Mouse (Mus musculus): Measurements from ENCODE around the gene Fgf12.

Gene Fgf12

DNA sequence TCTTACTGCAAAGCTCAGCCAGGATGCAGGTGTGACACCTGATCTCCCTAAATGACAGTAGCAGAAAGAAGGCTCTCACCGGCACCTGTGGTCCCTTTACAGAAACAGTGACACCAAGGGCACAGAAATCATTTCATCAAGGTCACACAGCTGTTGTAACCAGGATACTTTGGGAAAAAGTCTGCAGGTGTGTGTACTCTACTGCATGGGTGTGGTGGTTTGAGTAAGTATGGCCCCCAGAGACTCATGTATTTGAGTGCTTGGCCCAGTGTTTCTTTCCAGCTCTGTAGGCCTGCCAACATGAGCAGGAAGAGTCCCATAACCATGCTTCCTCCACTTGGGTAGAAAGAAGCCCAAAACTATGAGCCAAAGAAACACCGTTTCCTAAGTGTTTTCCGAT, 138.5 kb downstream of the Fgf12 start:
- DNase-seq (ENCODE audit: low spot score in 2 of 2) = no peak

DNA sequence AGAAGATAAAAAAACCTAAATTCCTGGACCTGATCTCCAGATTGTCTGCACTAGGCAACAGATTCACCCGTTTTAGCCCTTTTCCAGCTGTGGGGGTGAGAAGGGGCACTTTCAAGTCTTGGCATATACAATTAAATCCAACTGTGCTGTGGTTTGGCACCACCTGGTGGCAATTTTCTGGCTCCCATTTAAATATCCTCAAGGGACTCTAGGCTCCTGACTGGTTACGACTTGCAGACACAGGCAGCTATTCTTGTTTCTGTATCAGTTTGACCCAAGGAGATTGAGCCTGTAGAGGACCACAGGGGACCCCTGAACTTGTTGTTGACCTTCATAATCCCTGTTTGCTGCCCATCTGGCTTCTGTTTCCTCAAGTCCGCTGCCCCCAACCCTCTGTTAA, 141.9 kb downstream of the Fgf12 start:
- DNase-seq (ENCODE audit: low spot score in 2 of 2) = peak in 1 of 2 experiments; percentile 76

DNA sequence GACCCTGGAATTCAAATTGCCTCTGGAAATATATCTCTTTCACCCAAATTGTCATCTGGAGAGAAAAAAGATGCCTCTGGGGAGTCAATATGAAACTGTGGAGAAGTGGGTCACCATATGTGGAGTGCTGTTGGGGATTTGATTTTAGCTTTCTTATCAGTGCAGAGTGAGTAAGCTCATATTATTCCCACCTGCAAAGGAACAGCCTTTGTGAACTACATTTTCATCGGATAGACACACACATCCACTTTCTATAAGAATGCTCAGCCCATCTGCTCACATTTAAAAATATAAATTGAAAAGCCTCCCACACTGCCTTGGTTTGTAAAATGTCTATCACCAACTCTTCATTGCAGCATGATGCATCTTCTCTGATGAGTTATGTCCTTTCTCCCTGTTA, 149.7 kb downstream of the Fgf12 start:
- peak; percentile 42 to 50 for DNase-seq (ENCODE audit: low spot score in 2 of 2)

DNA sequence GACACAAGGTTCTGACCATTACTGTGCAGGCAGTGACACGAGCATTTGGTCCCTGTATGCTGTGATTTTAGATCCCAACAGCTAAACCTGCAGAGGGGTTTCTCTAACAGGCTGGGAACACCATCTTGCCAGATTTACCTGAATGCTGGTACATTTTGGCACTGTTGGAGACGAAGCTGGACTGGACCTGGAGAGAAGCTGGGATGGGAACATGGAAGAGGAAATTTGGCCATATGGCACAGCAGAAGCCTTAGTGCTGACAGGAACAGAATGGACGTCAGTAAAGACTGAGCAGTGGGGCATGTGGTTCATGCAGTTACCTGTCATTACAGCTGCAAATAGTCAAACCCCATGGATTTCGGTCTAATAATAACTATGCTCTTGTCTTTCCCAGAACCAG, 151.1 kb downstream of the Fgf12 start:
- DNase-seq (ENCODE audit: low spot score in 2 of 2) = no peak

DNA sequence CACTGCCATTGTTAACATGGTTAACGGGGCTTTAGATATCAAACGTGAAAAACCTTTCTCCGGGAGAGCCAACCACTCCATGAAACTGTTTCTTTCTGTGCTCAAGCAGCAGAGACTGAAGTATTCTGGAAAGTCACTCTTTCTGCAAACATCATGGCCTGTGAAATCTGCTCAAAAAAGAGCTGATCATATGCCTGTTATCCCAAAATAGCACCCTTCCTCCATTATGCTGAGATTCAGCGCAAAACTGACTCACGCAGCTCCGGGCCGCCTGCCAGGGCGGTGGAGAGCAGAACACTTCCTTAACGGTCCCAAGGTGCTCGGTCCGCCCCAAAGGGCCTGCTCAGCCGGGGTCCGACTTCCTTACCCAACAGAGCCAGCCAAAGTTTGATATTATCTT, 156.8 kb downstream of the Fgf12 start:
- DNase-seq (ENCODE audit: low spot score in 2 of 2) = peak; percentile 68 to 89

DNA sequence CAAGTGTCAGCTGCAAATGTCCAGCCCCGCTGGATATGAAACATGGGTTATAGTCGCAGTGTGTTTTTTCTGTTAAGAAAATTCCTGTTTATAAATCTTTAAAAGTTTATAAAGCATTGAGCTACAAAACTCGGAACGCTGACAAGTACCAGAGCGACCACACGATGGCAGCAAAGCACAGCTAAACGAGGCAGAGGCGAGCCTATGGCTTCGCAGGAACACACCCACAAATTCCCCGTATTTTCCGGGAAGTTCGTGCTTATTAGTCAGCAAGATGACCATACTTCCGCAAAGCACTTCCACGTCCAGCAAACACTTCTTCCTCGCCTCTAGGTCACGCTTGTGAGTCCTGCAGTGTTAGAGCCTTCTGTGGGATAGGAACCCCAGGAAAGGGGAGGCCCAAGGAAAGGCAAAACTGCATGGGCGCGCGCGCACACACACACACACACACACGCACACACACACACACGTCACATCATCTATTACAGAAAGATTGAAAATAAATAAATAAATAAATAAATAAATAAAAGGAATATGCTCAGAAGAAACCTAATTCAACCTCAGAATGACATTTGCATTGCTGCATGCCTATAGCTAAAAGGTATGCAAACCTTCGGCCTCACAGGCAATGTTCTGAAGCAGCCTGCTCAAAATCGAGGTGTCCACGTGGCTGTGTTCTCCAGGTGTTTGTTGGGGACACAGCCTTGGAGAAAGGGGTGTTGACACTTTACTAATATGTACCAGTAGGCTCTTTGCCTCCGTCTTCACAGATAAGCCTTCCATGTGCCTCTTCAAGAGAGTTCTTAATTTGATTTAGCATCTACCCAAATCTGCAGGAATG, 159.6 kb downstream of the Fgf12 start:
- DNase-seq (ENCODE audit: low spot score in 2 of 2) = peak; percentile 16 to 84

DNA sequence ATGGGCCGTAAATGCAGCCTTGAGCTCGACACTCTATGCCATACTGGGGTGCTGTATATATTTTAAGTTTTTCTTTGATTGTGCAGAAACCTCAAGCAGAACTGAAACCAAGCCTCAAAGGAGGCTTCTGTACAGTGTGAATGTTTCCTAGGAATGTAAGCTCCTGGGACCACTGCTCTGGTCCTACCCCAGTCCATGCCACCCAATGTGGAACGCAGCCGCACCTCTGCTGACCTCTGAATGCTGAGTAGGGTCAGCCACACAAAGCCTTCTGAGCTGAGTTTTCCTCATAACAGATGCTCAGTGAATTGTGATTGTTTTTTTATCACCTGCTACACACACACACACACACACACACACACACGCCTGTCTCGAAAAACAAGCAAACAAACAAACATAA, 160.4 kb downstream of the Fgf12 start:
- no peak for DNase-seq (ENCODE audit: low spot score in 2 of 2)

DNA sequence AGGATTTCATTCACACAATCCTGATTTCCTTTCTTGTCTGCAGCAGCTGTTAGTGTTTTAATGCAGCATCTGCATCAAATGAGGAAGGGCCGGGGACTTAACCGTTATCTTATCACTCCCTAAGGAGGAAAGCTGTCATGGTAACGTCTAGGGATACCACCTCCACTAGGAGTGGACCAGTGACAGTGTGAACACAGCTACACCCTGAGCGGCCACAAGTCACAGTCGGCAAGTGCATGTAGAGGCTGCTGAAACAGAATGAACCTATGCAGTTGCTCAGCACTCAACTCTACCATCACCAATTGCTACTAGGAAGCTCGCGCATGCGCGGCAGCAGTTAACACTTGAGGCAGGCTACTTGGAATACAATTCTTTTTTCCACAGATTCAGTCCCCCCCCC, 161.3 kb downstream of the Fgf12 start:
- no peak for DNase-seq (ENCODE audit: low spot score in 2 of 2)

DNA sequence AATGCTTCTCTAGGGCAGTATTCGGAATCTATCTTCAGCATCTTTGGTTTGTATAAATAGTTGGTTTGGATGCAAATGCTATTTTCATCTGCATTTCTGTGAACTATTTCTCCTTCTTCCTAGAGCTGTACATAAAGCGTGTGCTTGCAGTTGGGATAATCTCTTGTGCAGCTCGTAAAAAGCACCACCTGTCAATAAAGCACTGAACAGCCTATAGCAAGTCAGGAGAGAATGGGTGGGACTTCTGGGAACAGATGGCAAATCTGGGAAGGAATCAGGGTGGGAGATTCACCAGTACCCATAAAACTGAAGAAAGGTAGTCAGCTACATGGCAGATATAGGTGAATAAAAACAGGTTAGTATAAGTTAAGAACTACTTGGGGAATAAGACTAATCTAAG, 180.7 kb downstream of the Fgf12 start:
- DNase-seq (ENCODE audit: low spot score in 2 of 2) = no peak

DNA sequence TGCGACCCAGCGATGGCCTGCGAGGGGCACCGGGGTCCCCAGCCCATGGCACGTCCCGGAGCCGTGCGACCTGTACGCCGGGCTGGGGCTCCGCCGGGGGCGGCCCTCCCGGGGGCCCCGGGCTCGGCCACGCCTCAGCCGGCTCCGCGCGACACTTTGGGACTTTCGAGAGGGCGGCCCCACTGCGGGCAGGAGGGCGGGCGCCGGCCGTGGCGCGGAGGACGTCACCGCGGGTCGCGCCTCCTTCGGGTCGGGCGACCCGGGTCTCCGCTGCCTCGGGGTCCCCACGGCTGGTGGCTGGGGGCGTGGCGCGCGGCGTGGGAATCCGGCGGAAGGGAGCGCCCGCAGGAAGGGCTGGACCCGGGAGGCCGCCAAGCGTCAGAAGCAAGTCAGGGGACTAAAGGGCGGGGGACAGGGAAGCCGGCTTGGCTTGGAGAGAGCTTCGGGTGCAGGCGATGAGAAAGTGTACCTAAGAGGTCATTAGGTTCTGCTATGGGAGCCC, 188.1 kb downstream of the Fgf12 start:
- no peak for DNase-seq (ENCODE audit: low spot score in 2 of 2)

DNA sequence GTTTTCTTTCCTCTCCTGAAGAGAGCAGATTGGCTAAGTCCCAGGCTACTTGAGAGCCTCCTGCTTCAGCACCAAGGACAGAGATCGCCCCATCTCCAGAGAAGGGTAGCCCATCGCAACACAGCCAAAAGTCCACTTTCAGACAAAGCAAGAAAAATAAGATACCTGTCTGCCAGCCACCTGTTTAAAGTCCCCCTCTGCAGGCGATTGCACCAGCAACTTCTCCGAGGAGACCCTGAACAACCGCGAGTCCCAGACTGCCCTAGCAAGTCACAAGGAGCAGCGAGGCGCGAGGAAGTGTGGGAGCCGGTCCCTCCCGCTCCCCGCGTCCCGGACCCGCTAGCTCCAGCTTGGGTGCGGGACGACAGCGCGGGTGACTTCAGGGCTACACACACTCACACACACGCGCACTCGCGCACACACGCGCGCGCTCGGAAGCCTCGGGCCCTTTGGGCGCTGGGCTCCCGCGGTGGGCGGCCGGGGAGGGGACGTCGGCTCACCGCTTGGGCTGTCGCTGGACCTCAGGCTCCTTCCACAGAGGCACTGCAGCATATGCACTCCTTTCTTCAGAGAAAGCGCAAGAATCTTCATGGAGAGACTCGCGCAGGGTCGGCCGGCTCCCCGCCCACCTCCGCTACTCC, 188.7 kb downstream of the Fgf12 start:
- no peak for DNase-seq (ENCODE audit: low spot score in 2 of 2)

DNA sequence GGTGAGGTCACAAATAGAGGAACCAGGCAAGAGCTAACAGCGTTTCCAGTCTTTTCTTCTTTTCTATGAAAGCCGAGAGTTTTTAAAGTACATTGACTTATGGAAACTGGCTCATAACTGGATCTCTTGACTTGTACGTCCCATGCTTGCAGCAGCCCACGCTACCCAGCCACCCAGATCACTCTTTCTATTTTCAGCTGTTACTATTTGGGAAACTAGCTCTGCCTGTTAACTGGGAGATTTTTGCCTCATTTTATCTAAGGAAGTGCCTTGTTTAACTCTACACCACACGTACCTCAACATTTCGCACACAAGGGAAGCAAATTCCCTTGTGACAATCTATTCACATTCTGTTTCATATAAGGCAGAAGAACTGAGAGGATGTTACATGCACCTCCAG, 190.0 kb downstream of the Fgf12 start:
- DNase-seq (ENCODE audit: low spot score in 2 of 2) = peak; percentile 35 to 37

DNA sequence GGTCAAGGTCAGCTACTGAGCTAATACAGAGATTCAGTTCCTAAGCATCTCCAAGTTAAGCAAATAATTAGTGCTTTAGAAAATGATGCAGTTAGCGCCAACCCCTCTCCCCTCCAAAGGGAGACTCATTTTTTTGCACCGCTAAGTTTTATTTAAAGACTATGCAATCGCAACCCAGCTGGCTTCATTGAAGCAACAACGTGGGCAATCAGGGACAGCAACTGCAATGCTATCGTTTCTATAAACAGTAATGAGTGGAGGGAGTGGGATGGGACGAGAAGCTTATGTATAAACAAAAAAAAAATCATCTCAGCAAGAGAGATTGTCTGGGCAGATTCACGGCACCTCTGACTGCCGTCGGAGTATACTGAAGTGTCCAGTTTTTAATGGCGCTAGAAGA, 197.6 kb downstream of the Fgf12 start:
- peak in 1 of 2 experiments; percentile 21 for DNase-seq (ENCODE audit: low spot score in 2 of 2)

DNA sequence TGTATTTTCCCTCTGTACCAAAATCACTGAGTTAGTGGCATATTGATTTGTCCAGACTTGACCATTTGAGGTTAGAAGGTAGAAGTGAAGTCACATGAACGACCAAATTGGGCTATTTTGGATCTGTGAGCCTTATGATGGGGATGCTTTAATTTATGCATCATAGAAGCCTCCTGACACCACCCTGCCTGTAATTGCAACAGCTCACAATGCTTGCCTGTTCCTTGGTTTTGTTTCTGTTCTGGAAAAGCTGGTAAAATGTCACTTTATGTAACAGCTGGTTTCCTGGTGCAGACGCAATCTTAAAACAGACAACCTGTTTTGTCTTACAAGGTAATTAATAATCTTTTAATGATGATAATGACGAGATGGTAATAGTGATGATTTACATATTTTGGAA, 213.4 kb downstream of the Fgf12 start:
- DNase-seq (ENCODE audit: low spot score in 2 of 2) = no peak

DNA sequence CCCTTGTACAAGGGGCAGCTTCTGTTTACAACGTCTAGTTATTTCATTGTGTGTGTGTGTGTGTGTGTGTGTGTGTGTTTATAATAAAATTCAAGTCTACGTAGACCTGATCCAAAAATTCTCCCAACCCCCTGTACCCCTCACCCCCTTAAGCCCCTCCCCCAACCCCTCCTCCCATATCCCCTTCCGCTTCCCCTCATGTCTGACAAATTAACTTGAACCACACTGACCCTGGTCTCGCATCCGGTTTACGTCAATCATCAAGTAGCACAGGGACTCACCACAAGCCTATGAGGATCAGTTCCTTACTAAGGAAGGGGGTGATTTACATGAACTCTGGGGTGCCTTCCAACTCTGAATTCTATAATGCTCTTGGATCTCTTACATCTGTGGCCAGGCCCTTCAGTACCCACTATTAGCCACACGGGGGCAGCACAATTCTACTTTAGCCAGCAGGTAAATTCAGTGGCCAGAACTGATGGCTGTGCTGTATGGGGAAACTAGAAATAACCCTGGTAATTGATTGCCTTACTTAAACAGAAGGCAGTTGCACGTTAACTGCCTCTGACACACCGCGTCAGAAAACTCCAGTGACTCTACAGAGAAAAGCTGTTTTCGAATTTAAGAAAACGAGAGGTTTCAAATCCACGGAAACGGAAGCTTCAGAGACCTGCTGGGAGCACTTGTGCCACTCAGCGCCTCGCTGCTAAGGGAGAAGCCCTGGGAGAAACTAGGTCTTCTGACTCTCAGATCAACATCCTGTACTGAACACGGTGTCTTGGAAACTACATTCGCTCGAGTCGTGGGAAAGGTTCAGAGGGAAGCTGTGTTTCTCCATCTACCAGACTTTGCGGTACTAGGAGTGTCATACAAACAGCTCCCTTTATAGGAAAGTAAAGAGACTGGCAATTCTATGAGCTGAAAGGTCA, 235.0 kb downstream of the Fgf12 start:
- DNase-seq (ENCODE audit: low spot score in 2 of 2) = peak; percentile 49 to 91

DNA sequence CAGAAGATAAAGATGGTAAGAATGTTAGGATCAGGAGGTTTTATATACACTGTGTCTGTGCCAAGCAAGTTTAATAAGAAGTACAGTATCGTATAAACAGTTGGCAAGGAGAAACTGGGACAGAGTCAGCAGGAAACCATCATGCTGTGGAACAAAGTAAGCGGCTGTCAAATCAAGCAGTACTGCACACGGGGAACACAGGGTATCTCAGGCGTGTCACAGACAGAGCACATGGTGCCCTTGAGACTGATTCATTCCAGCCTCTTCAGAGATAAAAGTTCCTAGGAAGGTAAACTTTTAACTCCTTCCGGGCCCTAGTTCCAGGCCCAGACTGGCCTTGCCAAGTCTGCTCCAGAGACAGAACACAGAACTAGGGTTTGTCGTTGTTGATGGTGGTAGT, 240.4 kb downstream of the Fgf12 start:
- no peak for DNase-seq (ENCODE audit: low spot score in 2 of 2)

DNA sequence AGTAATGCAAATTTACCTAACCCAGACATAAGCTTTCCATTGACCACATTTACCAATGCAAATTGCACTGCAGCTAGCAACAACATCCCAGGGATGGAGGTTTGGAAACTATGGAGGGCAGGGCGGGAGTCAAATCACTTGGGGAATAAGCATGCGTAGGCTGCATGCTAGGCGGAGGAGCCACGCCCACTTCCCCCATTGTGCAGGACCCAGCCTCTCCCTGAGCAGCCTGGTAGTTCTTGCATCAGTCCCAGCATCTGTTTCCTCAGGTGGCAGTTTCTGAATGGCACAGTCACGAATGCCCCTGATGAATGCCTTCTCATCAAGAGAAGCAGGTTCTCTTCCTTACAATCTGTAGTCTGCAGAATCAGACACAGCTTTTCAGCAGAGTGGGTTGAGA, 241.5 kb downstream of the Fgf12 start:
- no peak for DNase-seq (ENCODE audit: low spot score in 2 of 2)

DNA sequence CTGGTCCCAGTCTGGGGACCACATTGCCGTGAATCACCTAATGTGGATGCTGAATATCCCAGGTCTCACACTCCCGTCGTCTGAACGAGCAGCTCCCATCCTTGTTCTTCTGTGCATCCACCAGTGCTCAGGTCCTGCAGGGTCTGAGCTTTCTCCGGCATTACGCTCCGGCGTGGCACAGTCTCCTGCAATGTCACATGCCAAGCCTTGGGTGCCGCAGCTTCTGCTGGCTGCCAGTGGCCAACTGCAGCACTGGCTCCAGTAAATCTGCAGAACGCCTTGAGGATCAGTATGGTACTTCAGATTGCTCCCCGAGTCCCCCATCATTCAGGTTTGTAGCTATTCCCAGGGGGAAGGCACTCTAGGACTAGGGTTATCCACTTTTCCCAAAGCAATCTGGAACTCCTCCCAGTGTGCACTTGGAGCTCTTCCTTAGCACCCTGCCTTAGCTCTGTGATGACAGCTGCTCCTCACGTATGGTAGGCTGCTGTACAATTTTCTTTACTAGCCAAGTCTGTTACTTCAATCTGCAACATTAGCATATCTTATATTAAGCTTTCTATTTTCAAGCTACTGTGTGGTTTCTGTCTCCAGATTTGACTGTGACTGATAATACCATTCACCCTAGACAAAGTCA, 254.8 kb downstream of the Fgf12 start:
- DNase-seq (ENCODE audit: low spot score in 2 of 2) = peak in 1 of 2 experiments; percentile 28

DNA sequence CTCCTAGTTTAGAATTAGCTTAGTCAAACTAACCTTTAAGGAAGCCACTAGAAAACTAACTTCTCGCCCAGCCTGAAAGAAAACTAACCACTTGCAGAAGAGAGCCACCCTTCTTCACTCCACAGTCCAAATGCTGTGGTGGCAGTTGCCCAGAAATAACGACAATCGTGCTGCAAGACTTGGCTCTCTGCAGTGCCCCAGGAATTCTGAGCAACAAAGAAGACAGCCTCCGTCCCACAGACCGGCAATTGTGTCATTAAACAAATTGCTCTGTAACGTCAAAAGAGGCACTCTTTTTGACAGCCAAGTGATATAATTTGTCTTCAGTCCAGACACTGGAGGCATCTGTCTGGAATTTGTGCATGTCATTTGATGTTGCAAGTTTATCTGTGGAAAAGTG, 261.2 kb downstream of the Fgf12 start:
- DNase-seq (ENCODE audit: low spot score in 2 of 2) = peak in 1 of 2 experiments; percentile 43

DNA sequence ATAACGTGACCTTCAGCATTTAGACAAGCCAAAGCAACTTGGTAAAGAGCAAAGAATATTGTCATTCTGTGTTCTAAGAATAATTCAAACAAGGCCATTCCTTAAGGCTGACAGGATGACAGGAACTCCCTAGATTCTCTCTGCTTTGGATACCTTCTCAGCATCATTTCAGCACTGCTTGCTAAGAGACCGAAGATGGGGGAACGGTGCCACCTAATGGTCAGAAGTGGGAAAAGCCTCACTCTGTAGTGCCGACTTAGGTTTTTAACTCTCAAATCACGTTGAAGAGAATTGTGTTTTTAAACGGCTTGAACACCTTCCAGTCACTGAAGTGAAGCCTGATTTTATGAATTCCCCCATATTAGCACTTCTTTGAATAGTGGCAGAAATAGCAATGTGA, 262.4 kb downstream of the Fgf12 start:
- DNase-seq (ENCODE audit: low spot score in 2 of 2) = peak; percentile 45 to 89

DNA sequence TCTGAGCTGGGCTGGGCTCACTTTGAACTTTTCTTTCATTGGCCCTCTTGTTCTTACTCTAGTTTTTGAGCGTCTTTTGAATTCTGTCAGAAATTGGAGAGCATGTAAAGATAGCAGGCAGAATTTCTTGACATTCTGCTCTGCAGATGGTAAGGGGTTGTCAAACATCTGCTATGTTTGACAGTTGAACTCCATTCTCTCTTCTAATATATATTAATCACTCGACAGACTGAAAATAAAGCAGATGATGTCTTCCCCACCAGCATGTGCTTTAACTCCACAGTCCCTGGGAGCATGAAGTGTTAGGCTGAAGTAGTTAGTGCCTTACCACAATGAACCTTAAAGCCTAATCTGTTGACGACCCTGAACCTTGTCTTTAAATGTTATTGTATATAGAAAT, 267.9 kb downstream of the Fgf12 start:
- DNase-seq (ENCODE audit: low spot score in 2 of 2) = no peak

DNA sequence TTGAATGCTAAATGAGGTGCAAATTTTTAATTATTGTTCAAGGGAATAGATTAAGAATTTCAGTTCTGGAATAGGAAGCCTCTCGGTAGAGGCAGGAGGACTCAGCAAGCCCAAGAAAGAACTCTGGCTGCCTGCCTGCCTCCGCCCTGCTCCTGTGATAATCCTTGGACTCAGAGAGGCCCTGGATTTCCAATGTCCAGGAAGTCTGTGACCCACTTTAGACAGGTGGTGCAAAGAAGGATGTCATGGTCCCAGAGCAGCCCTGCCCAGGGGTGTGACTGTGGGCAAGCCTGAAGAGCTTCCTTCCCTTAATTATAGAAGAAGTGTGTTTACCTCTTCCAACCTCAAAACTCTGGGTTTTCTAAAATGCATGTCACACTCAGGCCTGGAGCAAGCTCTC, 273.8 kb downstream of the Fgf12 start:
- DNase-seq (ENCODE audit: low spot score in 2 of 2) = no peak
